Mouse (Mus musculus): ENCODE results near the gene Bnc2.

Bnc2 gene

DNA sequence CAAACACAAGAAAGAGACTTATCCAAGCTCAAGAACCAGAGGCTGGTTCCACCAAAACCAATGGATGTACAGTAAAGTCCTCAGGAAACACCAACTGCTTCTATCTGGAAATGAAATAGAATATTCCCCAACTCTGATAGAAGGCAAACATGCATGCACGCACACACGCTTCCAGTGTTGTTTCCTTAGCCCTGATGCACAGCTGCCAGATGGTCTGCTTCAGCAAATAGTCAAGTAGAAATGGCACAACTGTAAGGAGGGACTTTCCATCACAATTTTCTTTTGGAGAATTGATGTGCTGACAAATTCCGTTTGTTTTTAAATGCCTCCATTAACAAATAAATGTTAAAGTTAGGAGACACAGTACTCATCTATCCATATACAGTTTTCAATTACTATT, 247.1 kb downstream of the Bnc2 start:
- DNase-seq (ENCODE audit: low spot score in 2 of 2): no peak

DNA sequence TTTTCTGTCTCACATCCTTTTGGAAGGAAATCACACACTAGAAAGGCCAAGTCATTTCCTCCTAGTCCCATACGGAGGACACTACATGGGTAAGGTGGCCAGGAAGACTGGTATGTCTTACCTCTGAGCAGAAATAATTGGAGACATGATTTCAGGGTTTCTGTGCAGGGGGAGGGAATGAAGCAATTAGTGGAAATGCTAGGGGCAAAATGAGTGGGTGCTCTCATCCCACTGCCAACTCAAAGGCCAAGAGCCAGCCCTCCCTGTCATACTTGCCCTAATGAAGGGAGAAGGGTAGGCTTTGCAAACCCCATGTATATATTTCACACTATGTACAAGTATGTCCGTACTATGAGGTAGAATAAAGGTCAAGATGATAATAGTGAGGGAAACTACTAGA, 263.6 kb downstream of the Bnc2 start:
- no peak for DNase-seq (ENCODE audit: low spot score in 2 of 2)

DNA sequence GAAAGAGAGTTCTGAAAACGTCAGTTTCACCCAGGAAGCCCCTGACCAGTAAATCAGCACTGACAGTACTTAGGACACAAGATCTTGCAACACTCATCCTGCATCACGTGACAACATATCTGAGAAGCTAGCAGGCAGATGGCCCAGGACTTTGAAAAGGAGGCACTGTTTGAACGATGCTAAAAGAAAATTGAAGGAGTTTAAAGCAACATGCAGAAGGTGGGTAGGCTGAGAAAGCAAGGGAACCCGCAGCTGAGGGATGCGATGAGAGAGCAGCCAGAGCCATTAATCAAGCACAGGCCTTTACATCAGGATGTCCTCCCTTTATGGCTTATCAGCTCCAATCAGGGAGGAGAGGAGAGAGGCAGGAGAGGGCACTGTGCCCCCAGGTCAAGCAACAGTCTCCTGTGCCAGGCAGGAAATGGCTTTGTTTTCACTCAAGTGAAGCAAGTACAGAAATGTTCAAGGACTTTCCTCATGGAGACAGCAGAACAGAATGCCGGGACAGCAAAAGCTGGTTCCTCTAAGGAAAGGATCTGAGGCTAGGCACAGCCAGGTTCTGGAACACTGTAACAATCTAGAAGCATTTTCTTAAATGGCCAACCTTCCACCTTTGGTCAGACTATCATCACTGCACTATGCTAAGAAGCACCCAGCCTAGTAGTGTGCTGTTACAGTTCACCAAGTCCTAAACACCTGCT, 267.6 kb downstream of the Bnc2 start:
- peak; percentile 4 to 7 for DNase-seq (ENCODE audit: low spot score in 2 of 2)

DNA sequence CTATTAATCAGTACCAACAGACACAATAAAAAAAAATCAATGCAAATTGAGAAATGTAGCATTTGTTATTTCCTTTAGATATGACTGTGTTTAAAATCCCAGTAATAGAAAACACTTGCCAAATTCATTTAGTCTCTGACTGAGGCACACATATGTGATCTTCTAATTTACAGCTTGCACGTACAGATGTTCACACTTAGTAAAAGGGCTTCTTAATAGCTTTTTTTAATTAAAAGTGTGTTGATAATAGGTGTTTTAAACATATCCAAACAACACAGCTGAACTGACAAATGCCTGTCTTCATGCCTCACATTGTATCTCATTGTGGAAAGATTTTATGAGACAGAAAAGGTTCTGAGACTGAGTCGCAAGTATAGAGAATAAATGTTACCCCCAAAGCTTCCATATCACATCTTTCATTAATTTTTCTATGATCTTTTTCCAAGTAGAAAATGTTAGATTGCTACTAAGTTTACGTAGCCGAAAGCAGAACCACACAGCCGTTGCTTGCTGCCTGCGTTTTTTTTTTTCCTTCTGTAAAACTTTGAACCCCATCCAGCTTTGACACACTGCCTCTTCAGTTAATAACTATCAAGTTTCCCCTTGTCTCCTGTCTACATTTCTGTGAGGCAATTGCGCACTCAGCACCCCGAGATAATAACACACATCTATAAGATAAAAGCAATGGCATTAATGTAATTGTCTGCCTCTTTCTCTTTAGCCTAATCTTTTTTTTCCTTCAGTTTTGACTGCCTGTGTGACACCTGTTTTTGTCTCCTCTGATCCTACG, 271.5 kb downstream of the Bnc2 start:
- no peak for DNase-seq (ENCODE audit: low spot score in 2 of 2)

DNA sequence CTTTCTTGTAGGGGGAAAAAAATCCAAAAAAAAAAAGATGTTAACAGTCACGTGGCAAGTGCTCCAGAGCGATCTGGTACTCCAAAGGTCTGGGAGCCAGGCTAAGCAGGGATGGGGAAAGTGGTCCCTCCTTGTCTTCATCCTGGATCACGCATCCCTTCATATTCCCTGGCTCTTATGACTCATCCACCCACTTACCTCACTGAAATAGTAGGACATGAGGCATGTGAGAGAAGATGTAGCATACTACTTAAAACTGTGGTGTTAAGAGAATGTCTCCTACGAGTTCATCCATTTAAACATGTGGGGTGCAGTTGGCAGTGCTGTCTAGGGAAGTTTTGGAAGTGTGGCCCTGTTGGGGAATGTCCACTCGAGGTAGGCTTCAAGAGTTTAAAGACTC, 286.1 kb downstream of the Bnc2 start:
- DNase-seq (ENCODE audit: low spot score in 2 of 2): no peak

DNA sequence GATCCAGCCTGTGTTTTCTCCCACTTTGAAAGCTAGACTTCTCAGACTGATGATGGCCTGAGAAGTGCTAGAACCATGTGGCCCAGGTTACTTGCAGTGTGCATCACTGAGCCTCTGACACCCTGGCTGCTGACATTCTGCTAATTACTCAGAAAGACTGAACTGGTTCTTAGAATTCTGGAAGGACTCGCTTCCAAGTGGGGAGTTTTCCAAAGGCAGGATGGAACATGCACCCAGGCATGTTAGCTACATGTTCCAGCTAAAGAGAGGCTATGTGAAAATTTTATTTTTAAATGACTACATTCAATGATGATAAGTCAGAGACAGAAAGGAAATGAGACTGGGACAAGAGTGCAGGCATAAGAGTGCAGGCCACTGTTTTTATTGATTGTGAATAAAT, 289.9 kb downstream of the Bnc2 start:
- no peak for DNase-seq (ENCODE audit: low spot score in 2 of 2)

DNA sequence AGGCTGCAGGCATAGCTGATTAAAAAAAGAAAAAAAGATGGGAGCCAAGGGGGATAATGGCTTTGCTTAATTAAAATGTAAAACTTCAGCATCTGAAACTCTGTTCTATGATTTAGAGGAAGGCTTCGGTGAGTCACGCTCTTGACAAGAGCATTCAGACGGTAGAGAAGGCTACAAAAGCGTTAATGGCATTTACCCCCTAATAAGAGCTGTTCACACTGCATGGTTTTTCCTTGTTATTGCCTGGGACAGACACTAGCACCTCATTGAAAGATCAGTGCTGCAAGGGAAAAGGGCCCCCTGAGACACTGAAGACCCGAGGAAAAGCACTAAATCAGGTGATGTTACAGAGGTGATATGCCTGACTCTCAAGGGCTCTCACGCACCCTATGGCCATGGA, 295.8 kb downstream of the Bnc2 start:
- no peak for DNase-seq (ENCODE audit: low spot score in 2 of 2)

DNA sequence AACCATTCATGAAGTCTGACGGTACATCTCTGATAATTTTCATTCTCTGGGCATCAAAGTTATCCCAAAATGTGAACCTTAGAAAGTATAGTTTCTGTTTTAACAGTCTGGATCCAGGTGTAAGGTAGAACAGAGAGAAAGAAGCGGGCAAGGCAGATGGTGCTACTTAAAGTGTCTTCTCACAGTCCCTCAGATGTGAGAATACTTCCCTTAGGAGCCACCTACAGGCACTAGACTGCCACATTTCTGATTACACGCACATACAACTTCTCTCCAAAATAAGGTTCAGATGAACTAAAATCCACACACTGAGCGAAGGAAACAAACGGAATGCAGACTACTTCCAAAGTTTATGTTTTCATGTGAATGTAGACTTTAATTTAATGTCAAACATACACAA, 297.6 kb downstream of the Bnc2 start:
- no peak for DNase-seq (ENCODE audit: low spot score in 2 of 2)

DNA sequence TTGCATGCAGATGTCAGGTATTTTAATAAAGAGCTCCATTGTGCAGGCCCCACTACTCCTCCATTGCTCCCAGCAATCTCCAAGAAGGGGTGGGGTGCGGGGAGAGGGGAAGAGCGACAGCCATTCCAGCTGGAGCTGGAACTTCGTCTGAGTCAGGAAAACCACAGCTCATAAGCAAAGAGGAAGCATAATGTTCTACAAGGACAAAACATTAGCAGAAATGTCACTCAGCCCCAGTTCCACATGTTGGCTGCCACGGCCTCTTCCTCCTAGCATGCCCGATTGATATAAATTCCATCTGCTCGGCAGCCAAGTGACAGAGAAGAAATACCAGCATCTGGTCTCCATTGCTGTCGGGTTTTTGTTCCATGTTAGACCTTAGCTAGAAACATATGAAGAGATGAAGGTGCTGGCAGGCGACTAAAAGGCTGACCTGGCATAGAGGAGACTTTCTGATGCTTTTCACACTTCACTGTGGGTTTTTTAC, 312.7 kb downstream of the Bnc2 start:
- DNase-seq (ENCODE audit: low spot score in 2 of 2): peak; percentile 18 to 27

DNA sequence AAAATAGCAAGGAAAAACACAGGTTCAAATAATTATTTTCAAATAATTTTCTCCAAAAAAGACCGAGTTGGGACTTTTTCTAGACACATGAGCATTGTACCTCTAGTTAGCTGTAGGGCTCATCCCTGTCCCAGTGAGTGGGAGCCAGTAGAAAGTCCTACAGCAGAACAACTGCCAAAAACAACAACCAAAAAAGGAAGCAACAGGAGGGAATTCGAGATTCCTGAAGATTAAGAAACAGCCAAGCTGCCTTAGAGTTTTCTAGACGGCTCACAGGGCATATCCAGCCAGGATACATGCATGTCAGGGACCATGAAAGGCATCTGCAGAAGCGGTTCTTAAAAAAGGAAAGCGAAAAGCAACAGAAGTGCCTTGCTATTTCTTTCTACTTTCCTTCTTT, 313.9 kb downstream of the Bnc2 start:
- DNase-seq (ENCODE audit: low spot score in 2 of 2): peak in 1 of 2 experiments; percentile 4

DNA sequence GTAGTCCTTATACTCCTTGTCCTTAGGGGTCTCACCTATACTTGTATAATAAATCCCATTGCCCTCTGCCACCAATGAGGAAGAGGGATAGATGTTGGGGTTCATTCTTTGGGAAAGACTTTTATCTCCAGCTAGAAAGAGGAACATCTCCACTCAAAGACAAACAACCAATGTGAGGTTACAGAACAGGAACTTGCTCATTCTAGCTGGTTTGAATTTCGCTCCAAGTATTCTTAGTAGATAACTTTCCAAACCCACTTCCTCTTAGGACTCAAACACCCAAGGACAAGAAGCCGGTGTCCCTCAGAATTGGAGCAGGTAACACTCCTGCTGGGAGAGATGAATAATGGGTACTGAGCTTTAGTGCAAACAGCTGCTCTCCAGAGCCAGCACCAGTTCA, 315.1 kb downstream of the Bnc2 start:
- no peak for DNase-seq (ENCODE audit: low spot score in 2 of 2)

DNA sequence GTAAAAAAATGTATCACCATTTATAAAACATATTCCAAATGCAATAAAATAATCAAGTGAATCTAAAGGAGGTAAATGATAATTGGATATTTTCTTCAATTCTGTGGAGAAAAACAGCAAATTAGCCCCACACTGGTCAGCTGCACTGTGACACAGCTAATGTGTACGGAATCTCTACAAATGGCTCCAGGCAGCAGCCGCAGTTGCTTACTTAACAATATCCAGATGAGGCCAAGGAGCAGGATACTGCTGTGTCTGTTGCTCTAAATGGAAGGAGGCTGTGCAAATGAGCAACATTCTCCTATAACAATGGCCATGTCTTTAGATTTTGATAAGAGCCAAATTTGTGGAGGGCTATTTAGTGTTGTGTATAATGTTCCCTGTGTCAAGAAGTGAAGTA, 316.9 kb downstream of the Bnc2 start:
- no peak for DNase-seq (ENCODE audit: low spot score in 2 of 2)

DNA sequence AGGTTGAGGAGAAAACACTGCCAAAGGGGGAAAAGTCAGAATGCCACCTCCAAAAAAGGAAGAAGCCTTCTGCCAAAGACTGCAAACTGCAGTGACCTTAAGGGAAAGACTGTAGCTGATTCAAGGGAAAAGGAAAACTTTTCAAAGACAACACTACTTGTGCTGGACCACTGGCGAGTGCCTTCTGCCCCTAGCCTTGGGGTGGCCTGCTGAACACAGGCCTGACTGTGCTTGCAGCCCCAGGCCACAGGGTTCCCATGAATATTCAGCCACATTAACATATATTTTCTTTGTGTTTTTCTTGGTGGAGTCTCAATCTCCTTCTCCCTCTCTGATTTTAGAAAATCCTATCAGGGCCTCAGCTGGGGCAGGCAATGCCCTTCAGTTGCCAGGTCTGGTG, 317.7 kb downstream of the Bnc2 start:
- no peak for DNase-seq (ENCODE audit: low spot score in 2 of 2)

DNA sequence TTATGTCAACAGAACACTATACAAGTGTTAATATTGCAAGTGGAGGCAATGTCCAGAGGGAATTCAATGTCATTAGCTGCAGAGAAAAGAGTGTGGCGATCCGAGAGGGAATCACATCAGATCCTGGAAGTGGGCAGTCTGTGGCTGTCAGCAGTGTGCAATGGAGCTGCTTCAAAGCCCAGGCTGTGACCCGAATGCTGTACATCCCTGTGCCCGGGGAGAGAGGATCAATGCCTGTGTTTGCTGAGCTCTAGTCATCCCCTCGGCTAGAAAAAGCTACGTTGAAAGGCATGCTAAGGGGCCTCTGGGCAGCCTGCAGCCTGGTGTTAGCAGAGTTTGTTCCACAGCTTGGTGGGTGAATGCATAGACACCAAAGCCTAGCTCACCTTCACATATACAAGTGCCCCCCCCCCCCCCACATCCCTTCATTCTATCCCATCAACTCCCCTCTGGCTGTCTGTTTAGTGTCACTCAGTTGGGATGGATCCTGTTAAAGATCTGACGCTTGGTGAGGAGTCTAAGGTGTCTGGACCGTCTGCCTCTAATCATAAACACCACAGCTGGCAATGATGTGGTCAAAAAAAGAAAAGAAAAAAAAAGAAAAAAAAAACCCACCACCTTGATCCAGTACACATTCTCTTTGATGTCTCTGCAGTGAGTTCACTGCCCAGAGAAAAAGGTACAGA, 318.5 kb downstream of the Bnc2 start:
- no peak for DNase-seq (ENCODE audit: low spot score in 2 of 2)

DNA sequence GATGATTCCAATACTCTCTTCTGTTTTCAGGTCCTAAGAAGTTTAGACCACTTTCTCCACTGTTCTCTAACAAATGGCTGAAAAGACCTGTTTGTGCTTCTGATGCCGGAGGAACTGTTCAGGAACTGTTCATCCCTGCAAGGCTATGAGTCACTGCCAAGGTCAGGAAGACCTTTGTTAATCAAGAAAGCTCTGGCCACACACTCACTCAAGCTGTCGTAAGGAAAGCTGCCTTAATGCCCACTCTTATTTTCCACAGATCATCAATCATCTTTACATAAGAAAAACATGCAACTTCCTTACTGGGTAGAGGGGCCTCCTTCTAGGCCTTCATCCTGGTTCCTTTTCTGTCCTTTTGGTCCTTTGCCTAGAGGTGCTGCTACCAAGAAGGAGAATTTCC, 322.4 kb downstream of the Bnc2 start:
- DNase-seq (ENCODE audit: low spot score in 2 of 2): no peak

DNA sequence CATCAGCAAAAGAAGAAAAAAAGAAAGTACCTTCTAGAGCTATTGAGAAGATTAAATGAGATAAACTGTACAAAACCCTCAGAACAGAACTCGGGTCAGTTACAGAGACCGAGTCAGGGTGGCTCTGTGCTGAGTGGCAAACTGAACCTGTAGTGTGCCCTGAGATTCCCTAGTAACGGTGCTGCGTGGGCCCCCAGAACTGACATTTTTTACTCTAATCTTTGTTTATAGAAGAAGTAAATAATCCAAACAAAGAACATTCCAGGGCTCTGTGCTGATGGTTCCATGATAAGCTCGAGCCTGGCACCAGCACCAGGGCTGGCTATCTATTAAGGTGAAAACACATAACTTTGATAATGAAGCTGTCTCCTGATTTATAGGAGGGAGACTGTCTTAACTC, 325.5 kb downstream of the Bnc2 start:
- no peak for DNase-seq (ENCODE audit: low spot score in 2 of 2)

DNA sequence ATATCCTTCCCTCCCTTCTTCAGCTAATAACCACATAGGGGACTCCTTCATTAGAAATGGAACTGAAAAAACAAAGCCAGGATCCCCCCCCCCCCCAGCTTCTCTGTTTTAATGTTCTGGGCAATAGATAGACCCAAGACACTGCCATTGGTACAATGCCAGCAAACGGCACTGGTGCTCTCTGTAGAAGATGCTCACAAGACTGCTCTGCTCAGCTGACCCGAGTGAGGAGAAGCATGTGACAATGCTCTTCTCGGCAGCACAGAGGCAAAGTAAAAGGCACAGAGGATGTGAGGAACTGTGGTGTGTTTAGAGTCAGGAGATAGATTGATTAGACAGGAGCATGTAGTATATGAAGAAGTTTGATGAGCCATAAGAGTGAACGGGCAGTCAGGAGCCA, 335.9 kb downstream of the Bnc2 start:
- no peak for DNase-seq (ENCODE audit: low spot score in 2 of 2)

DNA sequence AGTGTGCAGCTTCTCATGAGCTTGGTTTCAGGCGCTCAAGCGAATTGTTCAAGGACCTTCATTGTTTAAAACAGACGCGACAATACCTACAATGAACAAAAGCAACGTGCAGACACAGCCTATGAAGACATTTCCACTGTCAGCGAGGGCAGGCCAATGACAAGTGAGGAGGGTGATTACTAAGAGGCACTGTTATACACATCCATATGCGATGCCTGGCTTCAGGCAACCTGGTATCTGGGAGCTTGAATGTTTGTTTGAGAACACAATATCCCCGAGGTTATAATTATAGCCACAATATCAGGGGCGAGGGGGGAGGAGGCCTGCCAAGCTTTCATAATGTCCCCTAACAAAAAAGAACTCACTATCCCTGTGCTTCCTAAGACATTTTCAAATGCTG, 343.1 kb downstream of the Bnc2 start:
- DNase-seq (ENCODE audit: low spot score in 2 of 2): no peak

DNA sequence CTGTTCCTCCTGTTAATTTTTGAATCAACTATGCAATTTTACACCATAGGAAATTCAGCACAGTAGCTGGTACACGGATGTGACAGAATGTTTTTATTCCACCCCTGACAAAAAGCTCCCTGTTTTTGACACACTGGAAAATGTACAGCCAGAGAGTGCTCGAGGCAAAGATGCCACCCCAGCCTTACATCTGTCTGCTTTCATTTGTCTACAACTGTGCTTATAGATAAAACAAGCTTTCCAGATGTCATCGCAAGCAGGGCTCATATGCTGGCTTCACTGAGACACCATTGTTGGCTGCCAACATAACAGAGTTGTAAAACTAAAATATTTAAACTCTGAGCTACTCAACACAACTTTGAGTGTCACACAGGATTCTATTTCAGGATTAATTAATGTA, 343.6 kb downstream of the Bnc2 start:
- DNase-seq (ENCODE audit: low spot score in 2 of 2): no peak

DNA sequence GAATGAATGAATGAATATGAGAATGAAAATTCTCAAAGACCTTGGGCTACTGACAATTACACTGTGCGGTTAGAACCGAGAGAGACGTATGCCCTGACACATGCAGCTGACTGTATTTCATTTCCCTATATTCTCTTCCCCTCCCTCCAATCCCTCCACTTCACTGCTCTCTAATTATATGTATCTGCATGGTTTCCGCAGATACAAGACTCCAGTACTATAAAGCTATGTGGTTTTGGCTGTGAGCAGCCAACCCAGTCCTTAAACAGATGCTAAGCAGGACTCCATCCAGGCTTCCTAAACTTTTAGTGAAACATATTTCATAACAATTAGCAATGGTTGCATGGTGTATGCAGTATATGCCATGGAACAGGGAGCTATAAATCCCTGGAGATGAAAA, 344.6 kb downstream of the Bnc2 start:
- no peak for DNase-seq (ENCODE audit: low spot score in 2 of 2)

DNA sequence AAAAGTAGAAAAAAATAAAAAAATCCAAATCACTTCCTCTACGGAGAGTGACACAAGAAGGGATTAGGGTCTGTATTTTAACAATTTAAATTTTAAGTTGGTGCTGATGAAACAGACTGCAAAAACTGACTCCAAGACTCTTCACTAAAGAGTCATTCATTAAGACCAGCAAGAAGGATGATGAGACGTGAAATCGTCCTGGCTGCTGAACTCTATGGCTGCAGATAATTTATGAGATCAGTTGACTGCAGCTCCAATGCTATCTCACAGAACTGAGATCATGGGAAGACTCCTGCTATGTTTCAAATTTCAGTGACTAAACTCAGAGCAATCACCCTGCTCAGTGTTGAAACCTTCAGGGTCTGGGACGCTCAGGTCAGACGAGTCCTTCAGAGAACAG, 345.4 kb downstream of the Bnc2 start:
- no peak for DNase-seq (ENCODE audit: low spot score in 2 of 2)

DNA sequence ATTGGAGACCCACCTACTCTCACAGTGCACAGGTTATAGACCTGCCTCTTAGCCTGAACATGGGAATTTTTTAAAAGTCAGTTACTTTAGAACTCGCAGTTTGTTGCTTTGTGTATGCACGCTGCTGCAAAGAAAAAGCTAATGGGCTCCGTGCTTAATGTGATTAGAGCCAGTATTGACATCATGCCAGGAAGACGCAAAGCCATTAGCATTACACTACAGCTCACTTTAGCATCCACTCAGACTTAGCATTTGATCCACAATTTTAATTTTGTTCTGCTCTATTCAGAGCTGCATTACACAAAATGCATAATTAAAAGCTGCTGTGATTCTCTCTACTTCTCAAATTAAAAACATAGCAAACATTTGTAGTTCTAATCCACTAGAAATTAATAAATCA, 350.7 kb downstream of the Bnc2 start:
- no peak for DNase-seq (ENCODE audit: low spot score in 2 of 2)

DNA sequence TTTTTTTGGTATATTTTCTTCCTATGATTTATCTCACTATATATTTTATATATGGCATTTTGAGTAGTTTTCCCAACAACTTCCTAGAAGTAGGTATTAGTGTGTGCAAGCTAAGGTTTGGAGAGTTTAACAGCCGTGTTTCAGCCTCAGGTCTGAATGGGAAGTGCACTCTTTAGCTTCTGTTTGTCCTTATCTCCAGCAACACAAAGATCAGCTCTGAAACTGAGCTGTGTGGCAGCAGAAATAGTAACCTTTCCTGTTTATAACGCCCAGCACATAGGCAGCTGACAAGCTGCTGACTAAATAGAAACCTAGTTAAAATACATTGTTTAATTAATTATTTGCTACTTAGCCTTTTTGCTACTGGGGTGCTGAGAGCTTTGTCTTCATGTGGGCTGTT, 353.5 kb downstream of the Bnc2 start:
- DNase-seq (ENCODE audit: low spot score in 2 of 2): no peak
